Mouse (Mus musculus) ovary, postnatal 14 days (tissue): ENCODE measurements around the gene Dock10.

Source experiments
- DNase-seq: peaks from one replicate; pipeline ENCODE4 v3.0.0; 2022; ENCODE audit warnings: low spot score

The Dock10 gene

DNA sequence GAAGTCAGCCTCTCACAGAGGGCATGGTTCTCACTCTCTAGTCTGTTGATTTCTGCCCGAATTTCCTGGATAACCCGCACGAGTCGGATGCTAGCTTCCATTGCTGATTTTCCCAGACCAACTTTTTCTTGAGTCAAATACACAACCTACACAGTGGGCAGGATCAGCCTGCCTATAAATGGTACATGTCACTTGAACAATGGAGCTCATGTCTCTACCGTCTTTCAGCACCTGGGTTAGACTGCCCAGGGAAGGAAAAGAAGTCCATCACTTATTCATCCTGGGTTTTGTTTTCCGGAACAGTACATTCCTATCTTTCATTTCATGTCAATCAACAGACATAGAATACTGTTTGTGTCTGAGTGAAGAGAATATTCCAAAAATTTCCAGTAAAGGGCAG lies 297.0 kb downstream of the Dock10 start, which contains the start of gene Gm45261:
Gene Gm45261, minus strand, starts transcription at position 101 of the 400 bp plus-strand sequence.
- no peak for DNase-seq

DNA sequence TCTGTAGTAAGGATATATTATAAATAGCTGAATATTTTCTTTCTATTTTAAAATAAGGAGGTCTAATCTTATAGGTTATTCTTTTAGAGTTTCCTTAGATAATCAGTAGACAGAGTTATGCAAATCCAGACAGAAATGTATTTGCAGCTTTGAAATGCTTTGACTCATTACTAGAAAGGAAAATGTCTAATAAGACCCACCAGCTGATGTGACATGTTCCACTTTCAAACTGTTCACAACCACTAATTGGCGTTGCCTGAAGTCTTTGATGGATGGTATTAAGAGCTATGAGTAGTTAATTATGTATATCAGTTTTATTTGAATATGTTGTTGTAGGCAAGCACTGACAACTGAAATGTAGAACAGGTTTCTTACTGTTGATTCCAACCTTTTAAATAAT lies 298.4 kb downstream of the Dock10 start:
- no peak for DNase-seq

DNA sequence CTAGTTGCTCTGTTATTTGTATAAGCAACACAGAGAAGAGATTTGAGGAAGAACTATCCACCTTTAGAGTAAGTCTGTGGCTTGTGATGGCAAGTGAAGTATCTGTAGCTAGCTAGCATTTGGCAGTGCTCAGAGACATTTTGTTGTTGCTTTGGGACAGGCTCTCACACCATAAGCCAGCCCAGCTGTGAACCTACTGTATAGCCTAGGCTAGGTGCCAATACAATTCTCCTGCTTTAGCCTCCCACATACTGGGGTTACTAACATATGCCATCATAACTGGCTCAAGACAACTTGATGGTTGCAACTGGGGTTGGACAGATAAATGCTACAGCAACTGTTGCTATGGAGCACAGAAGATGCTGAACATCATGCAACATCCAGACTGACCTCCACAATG lies 298.9 kb downstream of the Dock10 start:
- DNase-seq, result no peak

GRCm38 (mm10) chr1:80453971-80454370 lies 304.4 kb downstream of the Dock10 start:
- no peak for DNase-seq

- no peak for DNase-seq
Measured at GRCm38 (mm10) chr1:80451914-80452549, 306.3 kb downstream of the Dock10 start.
